ENCODE assay signal across 9 mouse cellular contexts in the genomic region with DNA sequence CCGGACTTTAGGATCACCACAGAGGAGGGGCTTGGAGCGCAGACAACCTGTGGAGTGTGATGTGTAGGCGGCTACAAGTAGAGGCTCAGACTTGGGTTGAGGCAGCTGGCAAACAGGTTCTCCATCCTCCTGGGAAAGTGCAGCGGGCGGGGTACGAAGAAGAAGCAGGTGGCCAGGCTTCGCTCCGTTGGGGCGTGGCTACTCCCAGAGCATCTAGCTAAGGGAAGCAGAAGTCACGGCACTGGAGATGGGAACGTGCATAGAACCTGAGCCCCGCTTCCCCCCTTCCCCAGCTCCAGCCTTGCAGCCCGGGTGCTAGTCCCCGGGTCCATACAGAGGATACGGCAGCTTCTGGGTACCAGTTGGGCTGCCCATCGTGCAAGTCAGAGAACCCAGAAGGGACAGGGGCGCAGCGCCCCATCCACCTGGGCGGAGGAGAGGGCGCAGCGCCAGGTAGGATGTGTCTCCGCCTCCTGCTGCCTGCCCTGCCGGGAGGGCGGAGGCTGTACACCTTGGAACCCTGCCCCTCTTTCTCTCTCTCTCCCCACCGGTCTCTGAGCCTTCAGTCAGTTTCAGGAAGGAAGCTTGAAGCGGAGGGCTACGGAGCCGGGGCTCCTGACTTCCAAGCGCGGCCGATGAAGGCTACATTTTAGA. TPM values are rescaled to one million over a fixed set of nuclear protein-coding genes. Genes with fewer than 3 reads are reported as not detected.
DNase-seq lines count a peak whose midpoint lies in the region; ATAC-seq and TF ChIP-seq lines count a peak whose summit lies in the region.
"Had no signal": no experiment of that assay in that cellular context is flagged by ENCODE, and none has a peak within 500 bp of the region (broad histone marks: within the 10 kb centered on the region; RNA-seq: fewer than 3 reads in every experiment).

A gene (plus strand): TSS at position 248 of the 654 bp plus-strand sequence.

- DNase-seq in heart, adult 2 months: no peak
- DNase-seq in forebrain, embryonic 11.5 days (ENCODE audit: low spot score): no peak
- DNase-seq in kidney, postnatal 4 days: peak; percentile 34 to 54
- DNase-seq in thymus, adult 2 months: no peak
- no peak for DNase-seq in gastrocnemius, postnatal 10 days
- no peak for DNase-seq in spleen, postnatal 14 days (ENCODE audit: low spot score in 2 of 2)

- ATAC-seq in heart, embryonic 12.5 days (ENCODE audit: insufficient number of reproducible peaks, low FRiP score): no peak
- no peak for ATAC-seq in forebrain, embryonic 11.5 days (replicated peaks; ENCODE audit: low FRiP score)

- intact Hi-C loops in heart, adult 2 months (cut with DNase I): no loop called here

- H3K4me1 ChIP-seq in heart, embryonic 12.5 days (replicated peaks): peaks cover 7% of the 10 kb centered on the region
- no peaks in the 10 kb centered on the region; the same call in 1 of the 2 replicates for H3K4me1 ChIP-seq in heart, adult 2 months (ENCODE audit: control insufficient read depth, insufficient read depth, low read length)
- H3K4me1 ChIP-seq in E14TG2a.4 (replicated peaks; ENCODE audit: low read depth, low read length): peaks cover 34% of the 10 kb centered on the region
- H3K4me1 ChIP-seq in forebrain, embryonic 11.5 days (replicated peaks; ENCODE audit: control insufficient read depth, insufficient read depth, low read length): no peaks in the 10 kb centered on the region
- 0 out of 2 replicates have a peak, but pooled peaks cover 2% of the 10 kb centered on the region for H3K4me1 ChIP-seq in thymus, adult 2 months (replicated peaks; ENCODE audit: control insufficient read depth, insufficient read depth, low read length)

- no peak within 1 kb of the TSS for H3K9ac ChIP-seq in heart, embryonic 12.5 days
- H3K9ac ChIP-seq in heart, adult 2 months (ENCODE audit: low read depth, low read length): no peak within 1 kb of the TSS
- H3K9ac ChIP-seq in forebrain, embryonic 11.5 days (ENCODE audit: low read length): no peak within 1 kb of the TSS; the same call in 1 of the 2 replicates

- H3K4me3 ChIP-seq in heart, embryonic 12.5 days: no peak within 1 kb of the TSS; the same call in 1 of the 2 replicates
- H3K4me3 ChIP-seq in heart, adult 2 months: no peak within 1 kb of the TSS
- H3K4me3 ChIP-seq in E14TG2a.4 (replicated peaks; ENCODE audit: low read length): peak within 1 kb of the TSS; percentile 75
- H3K4me3 ChIP-seq in forebrain, embryonic 11.5 days (ENCODE audit: low read depth, low read length): no peak within 1 kb of the TSS
- no peak within 1 kb of the TSS for H3K4me3 ChIP-seq in thymus, adult 2 months (ENCODE audit: control insufficient read depth, insufficient read depth, low read length)

- no peak for TF ChIP-seq CTCF in heart, adult 2 months (IDR thresholded peaks at IDR 0.05)
- TF ChIP-seq CTCF in E14TG2a.4 (conservative IDR thresholded peaks at IDR 0.05; ENCODE audit: low read length): no peak
- TF ChIP-seq CTCF in thymus, adult 2 months (IDR thresholded peaks at IDR 0.05; ENCODE audit: borderline replicate concordance, control insufficient read depth, extremely low read depth, insufficient read depth, low read length, poor library complexity): no peak

- no peak for TF ChIP-seq POLR2A in heart, adult 2 months (IDR thresholded peaks at IDR 0.05; ENCODE audit: insufficient read depth, low read depth, low read length)
- no peak for TF ChIP-seq POLR2A in thymus, adult 2 months (IDR thresholded peaks at IDR 0.05; ENCODE audit: control insufficient read depth, extremely low read depth, insufficient read depth, low read length, poor library complexity)

- H3K36me3 ChIP-seq in heart, embryonic 12.5 days: no peaks in the 10 kb centered on the region
- H3K36me3 ChIP-seq in heart, adult 2 months (ENCODE audit: control insufficient read depth, insufficient read depth, low read length): no peaks in the 10 kb centered on the region
- H3K36me3 ChIP-seq in E14TG2a.4 (ENCODE audit: insufficient read depth, low read length): no peaks in the 10 kb centered on the region
- H3K36me3 ChIP-seq in forebrain, embryonic 11.5 days (ENCODE audit: control insufficient read depth, insufficient read depth, low read length): no peaks in the 10 kb centered on the region
- H3K36me3 ChIP-seq in thymus, adult 2 months (ENCODE audit: control insufficient read depth, insufficient read depth, low read length): no peaks in the 10 kb centered on the region

- H3K9me3 ChIP-seq in heart, embryonic 12.5 days (replicated peaks): no peaks in the 10 kb centered on the region
- H3K9me3 ChIP-seq in E14TG2a.4 (ENCODE audit: low read length): no peaks in the 10 kb centered on the region
- no peaks in the 10 kb centered on the region for H3K9me3 ChIP-seq in forebrain, embryonic 11.5 days (ENCODE audit: control insufficient read depth, low read length)

- WGBS in heart, embryonic 12.5 days: 11% methylated on average over 31 of the region's 31 CpGs
- WGBS in heart, adult 2 months: 20% methylated on average over 31 of the region's 31 CpGs
- WGBS in forebrain, embryonic 11.5 days: 4% methylated on average over 31 of the region's 31 CpGs
- WGBS in thymus, adult 2 months: 30% methylated on average over 31 of the region's 31 CpGs

- H3K27ac ChIP-seq in heart, embryonic 12.5 days (ENCODE audit: poor library complexity, severe bottlenecking): no peak within 1 kb of the TSS
- H3K27ac ChIP-seq in heart, adult 2 months: no peak within 1 kb of the TSS
- H3K27ac ChIP-seq in forebrain, embryonic 11.5 days (ENCODE audit: low read depth, low read length): no peak within 1 kb of the TSS
- H3K27ac ChIP-seq in thymus, adult 2 months (ENCODE audit: control insufficient read depth, insufficient read depth, low read length): no peak within 1 kb of the TSS

- TF ChIP-seq EP300 in heart, adult 2 months (IDR thresholded peaks at IDR 0.05; ENCODE audit: insufficient read depth, low read depth, low read length): no peak

- H3K79me2 ChIP-seq in heart, adult 2 months (replicated peaks; ENCODE audit: control insufficient read depth, insufficient read depth, low read length): no peaks in the 10 kb centered on the region

- H3K27me3 ChIP-seq in heart, embryonic 12.5 days (replicated peaks): peaks cover 62% of the 10 kb centered on the region
- H3K27me3 ChIP-seq in heart, adult 2 months (ENCODE audit: control insufficient read depth, insufficient read depth, low read length): no peaks in the 10 kb centered on the region
- peaks cover 61% of the 10 kb centered on the region for H3K27me3 ChIP-seq in E14TG2a.4 (ENCODE audit: insufficient read depth, low read length)
- peaks cover 20% of the 10 kb centered on the region for H3K27me3 ChIP-seq in forebrain, embryonic 11.5 days (ENCODE audit: control insufficient read depth, insufficient read depth, low read length)
- H3K27me3 ChIP-seq in thymus, adult 2 months (ENCODE audit: control insufficient read depth, insufficient read depth, low read length): no peaks in the 10 kb centered on the region

- peak within 1 kb of the TSS; percentile 6; the same call in 1 of the 2 replicates for H3K4me2 ChIP-seq in heart, embryonic 12.5 days
- 0 out of 2 replicates have a peak within 1 kb of the TSS, but pooled peaks have one; percentile 6 for H3K4me2 ChIP-seq in forebrain, embryonic 11.5 days (ENCODE audit: low read depth, low read length, severe bottlenecking)

RNA-seq across cellular contexts. Expression of the gene that starts here (rescaled TPM):
- polyA plus RNA-seq in heart, embryonic 12.5 days (2016; fragmentation: Nextera tagmentation; extraction: Ambion mirVana): not detected in 2 replicates
- total RNA-seq in heart, adult 2 months (2021): not detected
- polyA plus RNA-seq in heart, adult 2 months (2012; rRNA removed): 0.25 TPM in 1 of 2 replicates, not detected in the other
- not detected in 2 replicates for polyA plus RNA-seq in forebrain, embryonic 11.5 days (2014; fragmentation: Nextera tagmentation; extraction: Ambion mirVana)
- polyA plus RNA-seq in thymus, adult 2 months (2012; rRNA removed): 4.7 and 5.9 TPM in 2 replicates
- total RNA-seq in gastrocnemius, postnatal 10 days (2021): not detected
- polyA plus RNA-seq: liver, embryonic 16.5 days had no signal

Comparison
In these comparisons a context has a peak if more than half of its experiments do, and no peak if none do; other contexts are left out.
1. DNase-seq: peak in kidney, postnatal 4 days (2 of 2); none in heart, adult 2 months (0 of 2), forebrain, embryonic 11.5 days (single experiment), thymus, adult 2 months (single experiment), gastrocnemius, postnatal 10 days (single experiment) and spleen, postnatal 14 days (0 of 2).